20 mouse cellular contexts compared by ENCODE assay signal in genomic region chr4:97156841-97157345, GRCm38 (mm10). TPM values are rescaled to one million over a fixed set of nuclear protein-coding genes. Genes with fewer than 3 reads are reported as not detected.
DNase-seq lines count a peak whose midpoint lies in the region; ATAC-seq and TF ChIP-seq lines count a peak whose summit lies in the region.
"Had no signal": no experiment of that assay in that cellular context is flagged by ENCODE, and none has a peak within 500 bp of the region (broad histone marks: within the 10 kb centered on the region; RNA-seq: fewer than 3 reads in every experiment).

No protein-coding gene starts in this region.

- no peak overlapping the region for H3K9ac ChIP-seq in forebrain, embryonic 14.5 days (ENCODE audit: low read length)
- no peak overlapping the region for H3K9ac ChIP-seq in forebrain, embryonic 11.5 days (ENCODE audit: low read length)
- no peak overlapping the region for H3K9ac ChIP-seq in embryonic facial prominence, embryonic 13.5 days
- H3K9ac ChIP-seq in hindbrain, embryonic 15.5 days = no peak overlapping the region
- H3K9ac ChIP-seq: neural tube, embryonic 12.5 days had no signal

- TF ChIP-seq POLR2A in cerebellum, adult 2 months (IDR thresholded peaks at IDR 0.05; ENCODE audit: borderline replicate concordance, insufficient read depth, low read length) = no peak

- H3K4me1 ChIP-seq in forebrain, embryonic 14.5 days (ENCODE audit: control insufficient read depth, insufficient read depth, low read length) = peaks cover 5% of the 10 kb centered on the region; the same call in 1 of the 2 replicates
- H3K4me1 ChIP-seq in forebrain, embryonic 11.5 days (replicated peaks; ENCODE audit: control insufficient read depth, insufficient read depth, low read length) = peaks cover 2% of the 10 kb centered on the region; the same call in 1 of the 2 replicates
- peaks cover 15% of the 10 kb centered on the region for H3K4me1 ChIP-seq in embryonic facial prominence, embryonic 13.5 days
- H3K4me1 ChIP-seq in hindbrain, embryonic 15.5 days (replicated peaks) = peaks cover 13% of the 10 kb centered on the region
- H3K4me1 ChIP-seq in cerebellum, adult 2 months (ENCODE audit: control insufficient read depth, insufficient read depth, low read length) = no peaks in the 10 kb centered on the region
- H3K4me1 ChIP-seq: heart, embryonic 10.5 days had no signal

- DNase-seq in forebrain, embryonic 14.5 days (ENCODE audit: low spot score) = peak; percentile 29
- DNase-seq in forebrain, embryonic 11.5 days (ENCODE audit: low spot score) = no peak
- peak; percentile 29 for DNase-seq in brain, adult 2 months (ENCODE audit: low read depth, low spot score)
- DNase-seq in cerebellum, adult 2 months = no peak
- no peak for DNase-seq in lung, postnatal 4 days
- DNase-seq in spleen, postnatal 36 days (ENCODE audit: low spot score in 2 of 2) = no peak
- DNase-seq: adrenal gland, adult 2 months; cerebellum, postnatal 25 days; gastrocnemius, adult 2 months; kidney, adult 18-20 months; kidney, postnatal 36 days had no signal

- no peak overlapping the region for H3K27ac ChIP-seq in forebrain, embryonic 14.5 days (ENCODE audit: low read depth, low read length)
- no peak overlapping the region for H3K27ac ChIP-seq in forebrain, embryonic 11.5 days (ENCODE audit: low read depth, low read length)
- no peak overlapping the region for H3K27ac ChIP-seq in embryonic facial prominence, embryonic 13.5 days
- H3K27ac ChIP-seq in hindbrain, embryonic 15.5 days (replicated peaks) = no peak overlapping the region
- no peak overlapping the region; the same call in 1 of the 2 replicates for H3K27ac ChIP-seq in cerebellum, adult 2 months (ENCODE audit: insufficient read depth, low read length)
- H3K27ac ChIP-seq: gastrocnemius, adult 2 months; heart, embryonic 10.5 days; neural tube, embryonic 12.5 days had no signal

- TF ChIP-seq CTCF in cerebellum, adult 2 months (IDR thresholded peaks at IDR 0.05; ENCODE audit: borderline replicate concordance, insufficient read depth, low read depth, low read length) = no peak

- no peak overlapping the region for H3K4me2 ChIP-seq in forebrain, embryonic 14.5 days (ENCODE audit: low read length)
- H3K4me2 ChIP-seq in forebrain, embryonic 11.5 days (ENCODE audit: low read depth, low read length, severe bottlenecking) = no peak overlapping the region
- peak overlapping the region; percentile 35 for H3K4me2 ChIP-seq in embryonic facial prominence, embryonic 13.5 days
- H3K4me2 ChIP-seq in hindbrain, embryonic 15.5 days = 0 out of 2 replicates have a peak overlapping the region, but pooled peaks have one; percentile 5
- H3K4me2 ChIP-seq: liver, embryonic 11.5 days; neural tube, embryonic 12.5 days had no signal

- no peaks in the 10 kb centered on the region for H3K36me3 ChIP-seq in forebrain, embryonic 14.5 days (ENCODE audit: control insufficient read depth, insufficient read depth, low read length)
- no peaks in the 10 kb centered on the region for H3K36me3 ChIP-seq in forebrain, embryonic 11.5 days (ENCODE audit: control insufficient read depth, insufficient read depth, low read length)
- no peaks in the 10 kb centered on the region for H3K36me3 ChIP-seq in embryonic facial prominence, embryonic 13.5 days
- no peaks in the 10 kb centered on the region for H3K36me3 ChIP-seq in hindbrain, embryonic 15.5 days
- H3K36me3 ChIP-seq: heart, embryonic 10.5 days; neural tube, embryonic 12.5 days had no signal

- WGBS in forebrain, embryonic 14.5 days = 61% methylated on average over 10 of the region's 10 CpGs
- WGBS in forebrain, embryonic 11.5 days = 59% methylated on average over 10 of the region's 10 CpGs
- WGBS in embryonic facial prominence, embryonic 13.5 days = 14% methylated on average over 10 of the region's 10 CpGs
- 42% methylated on average over 10 of the region's 10 CpGs for WGBS in hindbrain, embryonic 15.5 days
- 61% methylated on average over 10 of the region's 10 CpGs for WGBS in cerebellum, adult 2 months

- H3K9me3 ChIP-seq in forebrain, embryonic 14.5 days (replicated peaks; ENCODE audit: control insufficient read depth, low read length) = no peaks in the 10 kb centered on the region
- no peaks in the 10 kb centered on the region for H3K9me3 ChIP-seq in forebrain, embryonic 11.5 days (ENCODE audit: control insufficient read depth, low read length)
- no peaks in the 10 kb centered on the region for H3K9me3 ChIP-seq in embryonic facial prominence, embryonic 13.5 days
- no peaks in the 10 kb centered on the region for H3K9me3 ChIP-seq in hindbrain, embryonic 15.5 days
- H3K9me3 ChIP-seq: heart, embryonic 10.5 days; neural tube, embryonic 12.5 days had no signal

- no peaks in the 10 kb centered on the region for H3K27me3 ChIP-seq in forebrain, embryonic 14.5 days (replicated peaks; ENCODE audit: control insufficient read depth, insufficient read depth, low read length)
- no peaks in the 10 kb centered on the region for H3K27me3 ChIP-seq in forebrain, embryonic 11.5 days (ENCODE audit: control insufficient read depth, insufficient read depth, low read length)
- H3K27me3 ChIP-seq in embryonic facial prominence, embryonic 13.5 days = peaks cover 38% of the 10 kb centered on the region
- no peaks in the 10 kb centered on the region for H3K27me3 ChIP-seq in hindbrain, embryonic 15.5 days
- no peaks in the 10 kb centered on the region for H3K27me3 ChIP-seq in cerebellum, adult 2 months (ENCODE audit: control insufficient read depth, insufficient read depth, low read length)
- H3K27me3 ChIP-seq: neural tube, embryonic 12.5 days; Patski had no signal

- no peak for ATAC-seq in forebrain, embryonic 14.5 days
- no peak for ATAC-seq in forebrain, embryonic 11.5 days (replicated peaks; ENCODE audit: low FRiP score)
- ATAC-seq in embryonic facial prominence, embryonic 13.5 days (ENCODE audit: insufficient number of reproducible peaks, insufficient read depth, low FRiP score, low TSS enrichment, low read depth) = no peak
- ATAC-seq in hindbrain, embryonic 15.5 days (ENCODE audit: low FRiP score, low read depth) = no peak
- ATAC-seq: Patski had no signal

- H3K4me3 ChIP-seq in forebrain, embryonic 14.5 days (ENCODE audit: low read depth, low read length) = no peak overlapping the region
- H3K4me3 ChIP-seq in forebrain, embryonic 11.5 days (ENCODE audit: low read depth, low read length) = no peak overlapping the region
- no peak overlapping the region for H3K4me3 ChIP-seq in embryonic facial prominence, embryonic 13.5 days
- no peak overlapping the region for H3K4me3 ChIP-seq in hindbrain, embryonic 15.5 days
- H3K4me3 ChIP-seq in cerebellum, adult 2 months (replicated peaks; ENCODE audit: insufficient read depth, low read depth, low read length) = no peak overlapping the region
- H3K4me3 ChIP-seq: gastrocnemius, adult 2 months; heart, embryonic 10.5 days; neural tube, embryonic 12.5 days had no signal

RNA-seq across cellular contexts. Expression of gene Gm10192, which starts 26.1 kb away (rescaled TPM):
- polyA plus RNA-seq in forebrain, embryonic 14.5 days (2014; fragmentation: Nextera tagmentation; extraction: Ambion mirVana) = not detected in 2 replicates
- not detected in 2 replicates for polyA plus RNA-seq in forebrain, embryonic 11.5 days (2014; fragmentation: Nextera tagmentation; extraction: Ambion mirVana)
- not detected in 2 replicates for polyA plus RNA-seq in embryonic facial prominence, embryonic 13.5 days (2015; fragmentation: Nextera tagmentation; extraction: Ambion mirVana)
- polyA plus RNA-seq in hindbrain, embryonic 15.5 days (2015; fragmentation: Nextera tagmentation; extraction: Ambion mirVana) = not detected in 2 replicates
- polyA plus RNA-seq in cerebellum, adult 2 months (2012; rRNA removed) = not detected in 2 replicates
- polyA plus RNA-seq: adrenal gland, adult 2 months; heart, embryonic 10.5 days; liver, embryonic 11.5 days; lung, embryonic 16.5 days; neural tube, embryonic 12.5 days; Patski; spleen, adult 2 months; testis, adult 2 months had no signal

Comparison
In these comparisons a context has a peak if more than half of its experiments do, and no peak if none do; other contexts are left out.
1. DNase-seq: peak in forebrain, embryonic 14.5 days (single experiment) and brain, adult 2 months (single experiment); none in forebrain, embryonic 11.5 days (single experiment), cerebellum, adult 2 months (0 of 2), lung, postnatal 4 days (0 of 2) and spleen, postnatal 36 days (0 of 2).
2. H3K4me2 ChIP-seq: peak in embryonic facial prominence, embryonic 13.5 days (single experiment) and hindbrain, embryonic 15.5 days (single experiment); none in forebrain, embryonic 14.5 days (single experiment) and forebrain, embryonic 11.5 days (single experiment).